Mouse (Mus musculus) thymus, postnatal 14 days (tissue): ENCODE data around the gene Flt3l.
A peak's percentile ranks its signal among the peaks of the same experiment; 100 is the strongest.
"Not testable (repeated sequence)": the region's sequence is repeated elsewhere in the genome, so short reads cannot be mapped to it uniquely, and the experiment has no call there.

Experiments
- DNase-seq: peaks from one replicate; pipeline ENCODE4 v3.0.0; 2021

Flt3l gene

DNA sequence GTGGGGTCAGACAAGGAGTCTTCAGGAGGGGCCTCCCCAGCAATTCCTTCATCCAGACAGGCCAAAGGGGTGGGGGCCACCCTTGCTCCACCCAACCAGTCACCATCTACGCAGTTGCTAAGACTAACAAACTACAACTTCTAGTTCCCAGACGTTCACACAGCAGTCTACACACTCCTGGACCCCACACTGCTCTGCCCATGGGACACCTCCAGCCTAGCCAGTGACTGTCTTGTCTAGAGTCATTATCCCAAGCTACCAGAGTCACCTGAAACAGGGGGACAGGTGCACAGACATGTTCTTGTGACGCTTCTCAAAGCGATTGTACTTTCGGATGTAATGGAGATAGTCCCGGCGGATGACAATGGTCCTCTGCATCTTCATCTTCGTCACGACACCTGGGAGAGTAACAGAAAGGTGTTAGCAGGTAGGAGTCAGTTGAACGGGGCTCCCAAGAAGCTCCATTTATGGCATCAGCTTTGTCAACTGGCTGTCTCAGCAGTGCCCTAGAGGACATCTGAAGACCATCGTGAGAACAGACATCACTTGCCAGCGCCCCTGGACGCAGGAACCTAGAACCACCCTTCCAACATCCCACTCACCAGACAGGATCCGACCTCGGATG is 13.6 kb downstream of the Flt3l start:
- no peak for DNase-seq

DNA sequence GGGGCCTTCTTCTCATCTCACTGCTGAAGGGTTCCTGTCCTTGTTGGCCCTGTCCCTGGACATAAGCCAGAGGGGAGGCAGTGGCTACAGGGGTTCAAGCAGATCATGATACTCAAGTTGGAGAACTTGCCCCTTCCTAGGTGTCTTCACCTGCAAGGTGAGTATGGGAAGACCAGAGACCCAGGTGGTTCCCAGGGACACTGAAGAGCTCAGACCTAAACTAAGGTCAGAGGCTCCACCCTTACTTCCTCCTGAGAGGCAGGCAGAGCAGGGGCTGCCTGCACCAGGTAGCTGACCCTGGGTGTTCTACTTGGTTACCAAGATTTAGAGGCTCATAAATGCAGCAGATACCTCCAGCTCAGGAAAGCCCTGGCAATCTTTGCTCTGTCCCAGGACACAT is 14.3 kb downstream of the Flt3l start:
- DNase-seq: no peak

DNA sequence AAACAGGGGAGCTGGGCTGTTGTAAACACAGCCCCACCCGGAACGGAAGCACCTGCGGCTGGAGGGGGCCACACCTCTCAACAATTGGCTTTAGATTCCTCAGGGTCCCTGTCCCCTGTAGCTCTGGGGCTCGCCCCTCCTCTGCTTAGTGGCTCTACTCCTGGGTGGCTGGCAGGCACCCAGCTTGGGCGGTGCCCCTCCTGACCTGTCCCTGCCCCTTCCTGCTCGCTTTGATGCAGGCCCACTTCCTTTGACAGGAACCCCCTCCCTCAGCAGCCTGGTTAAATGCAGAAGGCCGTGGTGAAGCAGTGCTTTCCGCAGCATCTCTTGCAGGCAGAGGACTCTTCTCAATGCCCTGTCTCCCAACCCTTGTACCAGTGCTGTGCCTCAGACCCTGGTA is 14.8 kb downstream of the Flt3l start:
- peak; percentile 87 for DNase-seq

DNA sequence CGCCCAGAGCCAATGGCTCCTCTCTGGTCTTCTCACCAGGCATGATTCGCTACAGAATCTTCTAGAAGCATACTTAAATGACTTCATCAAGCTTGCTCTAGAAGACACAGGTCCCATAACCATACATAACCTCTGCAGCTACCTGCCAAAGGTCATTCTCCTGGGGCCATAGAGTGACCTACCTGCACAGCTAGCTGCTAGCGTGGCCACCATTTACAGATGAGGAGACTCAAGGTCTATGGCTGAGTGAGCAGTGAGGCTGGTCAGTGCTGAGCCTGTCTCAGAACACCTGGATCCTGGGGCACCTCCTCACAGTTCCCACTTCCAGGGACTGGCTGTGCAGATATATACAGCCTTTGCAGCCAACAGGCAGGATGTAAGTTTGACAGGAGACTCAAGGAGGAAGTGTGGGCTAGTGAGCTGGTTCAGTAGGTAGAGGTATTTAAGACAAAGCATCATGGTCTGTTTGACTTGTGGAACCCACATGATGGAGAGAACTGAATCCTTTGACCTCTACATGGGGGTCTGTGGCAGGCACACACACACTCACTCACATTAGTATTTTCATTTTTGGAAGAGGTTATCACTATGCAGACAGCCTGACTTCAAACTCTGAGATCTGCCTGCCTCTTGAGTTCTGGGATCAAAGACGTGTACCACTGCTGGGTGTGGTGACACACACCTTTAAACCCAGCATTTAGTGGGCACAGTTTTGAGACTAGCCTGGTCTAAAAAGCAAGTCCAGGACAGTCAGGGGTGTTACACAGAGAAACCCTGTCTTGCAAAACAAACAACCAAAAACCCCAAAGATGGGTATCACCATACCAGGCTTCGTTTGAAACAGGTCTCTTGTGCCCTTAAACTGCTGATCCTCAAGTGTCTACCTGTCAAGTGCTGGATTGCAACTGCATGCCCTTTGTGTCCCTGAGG is 16.2 kb downstream of the Flt3l start:
- DNase-seq: peak; percentile 49

DNA sequence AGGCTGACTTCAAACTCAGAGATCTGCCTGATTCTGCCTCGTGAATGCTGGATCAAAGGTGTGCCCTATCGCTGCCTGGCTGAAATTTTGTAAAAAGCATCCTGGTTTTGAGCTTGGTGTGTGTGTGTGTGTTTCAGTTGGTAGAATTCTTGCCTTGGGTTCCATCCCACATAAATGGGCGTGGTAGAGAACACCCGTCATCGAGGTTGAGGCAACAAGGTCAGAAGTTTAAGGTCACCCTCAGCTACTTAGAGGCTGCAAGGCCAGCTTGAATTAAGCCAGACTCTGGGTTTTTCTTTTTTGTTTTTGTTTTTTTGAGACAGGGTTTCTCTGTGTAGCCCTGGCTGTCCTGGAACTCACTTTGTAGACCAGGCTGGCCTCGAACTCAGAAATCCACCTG is 17.9 kb downstream of the Flt3l start:
- DNase-seq: no peak

DNA sequence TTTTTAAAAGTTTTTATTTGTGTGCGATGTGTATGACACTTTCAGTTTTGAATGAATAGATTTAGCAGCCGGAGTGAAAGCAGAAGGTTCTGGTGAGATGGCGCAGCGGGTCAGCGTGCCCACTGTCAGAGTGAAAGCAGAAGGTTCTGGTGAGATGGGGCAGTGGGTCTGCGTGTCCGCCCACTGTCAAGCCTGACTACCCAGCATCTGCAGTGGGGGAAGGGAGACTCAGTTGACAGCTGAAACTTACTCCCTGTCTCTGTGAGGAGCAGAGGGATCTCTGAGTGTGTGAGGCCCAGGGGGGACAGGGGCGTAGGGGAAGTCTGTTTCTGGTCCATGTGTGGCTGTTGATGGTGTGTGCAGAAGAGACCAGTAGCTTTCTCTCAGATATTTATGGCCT is 18.7 kb downstream of the Flt3l start:
- DNase-seq: no peak

DNA sequence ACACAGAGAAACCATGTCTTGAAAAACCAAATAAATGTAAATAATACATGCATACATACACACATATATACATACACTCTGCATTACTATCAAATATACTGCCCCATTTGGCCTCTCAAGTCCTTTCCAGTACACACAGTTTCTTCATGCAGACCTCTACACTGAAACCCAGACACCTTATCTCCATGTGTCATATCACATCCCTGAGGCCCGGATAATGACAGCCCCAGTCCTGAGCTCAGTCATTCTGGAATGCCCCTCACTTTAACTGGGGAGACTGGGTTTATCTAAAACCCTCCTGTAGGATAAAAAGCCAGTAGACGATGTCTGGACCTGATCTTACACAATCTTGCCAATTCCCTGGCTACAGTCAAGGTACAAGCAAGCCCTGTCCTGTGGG is 22.8 kb downstream of the Flt3l start:
- no peak for DNase-seq

DNA sequence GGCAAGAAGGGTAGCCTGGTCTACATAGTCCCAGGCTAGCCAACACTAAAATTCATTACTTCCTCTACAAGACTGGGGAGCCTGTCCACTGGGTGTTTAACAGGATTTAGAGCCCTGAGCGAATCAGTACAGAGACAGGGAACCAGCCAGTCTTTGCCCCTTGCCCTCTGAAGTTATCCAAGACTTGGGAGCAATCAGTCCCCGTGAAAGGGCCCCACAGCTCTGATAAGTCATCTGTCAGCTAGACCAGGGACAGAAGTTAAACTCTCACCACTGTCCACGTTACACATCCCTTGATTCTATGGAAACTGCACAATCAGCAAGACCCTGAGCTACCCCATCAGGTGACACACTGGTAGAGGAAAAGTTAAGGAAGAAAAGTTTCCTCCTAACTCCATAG is 23.7 kb downstream of the Flt3l start:
- no peak for DNase-seq

DNA sequence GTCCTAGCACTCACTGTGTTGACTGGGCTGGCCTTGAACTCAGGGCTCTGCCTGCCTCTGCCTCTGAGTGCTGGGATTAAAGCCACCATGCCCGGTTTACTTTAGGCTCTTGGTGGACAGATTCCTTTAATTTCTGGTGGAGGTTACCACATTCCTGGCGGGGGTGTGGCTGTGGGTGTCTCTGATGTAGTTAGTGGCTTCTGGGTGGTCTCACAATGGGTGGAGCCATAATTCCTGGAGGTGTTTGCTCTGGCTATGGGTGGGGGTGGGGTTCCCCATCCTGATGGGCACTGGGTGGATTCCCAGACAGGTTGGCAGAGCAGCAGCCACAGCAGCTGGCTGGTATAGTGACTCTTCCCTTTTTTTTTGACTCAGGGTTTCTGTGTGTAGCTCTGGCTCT is 24.3 kb downstream of the Flt3l start:
- DNase-seq: no peak

DNA sequence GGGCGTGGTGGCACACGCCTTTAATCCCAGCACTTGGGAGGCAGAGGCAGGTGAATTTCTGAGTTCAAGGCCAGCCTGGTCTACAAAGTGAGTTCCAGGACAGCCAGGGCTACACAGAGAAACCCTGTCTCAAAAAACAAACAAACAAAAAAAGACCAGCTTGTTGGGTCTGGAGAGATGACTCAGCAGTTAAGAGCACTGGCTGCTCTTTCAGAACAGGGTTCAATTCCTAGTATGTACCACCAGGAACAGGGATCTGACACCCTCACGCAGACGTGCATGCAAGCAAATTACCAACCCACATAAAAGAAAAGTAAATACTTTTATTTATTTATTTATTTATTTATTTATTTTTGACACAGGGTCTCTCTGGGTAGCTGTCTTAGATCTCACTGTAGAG is 26.1 kb downstream of the Flt3l start:
- DNase-seq: not testable (repeated sequence)

DNA sequence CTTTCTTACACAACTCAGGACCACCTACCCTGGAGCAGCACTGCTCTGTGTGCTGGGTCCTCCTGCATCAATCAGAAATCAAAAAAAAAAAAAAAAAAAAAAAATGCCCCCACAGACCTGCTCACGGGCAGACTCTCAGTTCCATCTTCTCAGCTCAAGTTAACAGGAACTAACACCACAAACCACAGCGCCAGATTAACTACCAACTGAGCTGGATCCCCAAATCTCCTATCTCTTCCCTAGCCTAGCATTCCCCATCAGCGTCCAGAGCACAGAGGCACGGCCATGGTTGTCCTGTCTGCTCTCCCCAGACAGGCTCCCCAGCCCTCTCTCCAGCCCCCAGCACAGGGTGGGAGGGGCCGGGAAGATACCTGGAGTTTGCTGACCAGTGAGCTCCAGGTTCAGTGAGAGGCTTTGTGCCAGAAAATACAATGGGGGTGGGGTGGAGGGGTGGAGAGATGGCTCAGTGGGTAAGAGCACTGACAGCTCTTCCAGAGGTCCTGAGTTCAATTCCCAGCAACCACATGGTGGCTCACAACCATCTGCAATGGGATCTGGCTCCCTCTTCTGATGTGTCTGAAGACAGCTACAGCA is 29.1 kb downstream of the Flt3l start:
- no peak for DNase-seq

DNA sequence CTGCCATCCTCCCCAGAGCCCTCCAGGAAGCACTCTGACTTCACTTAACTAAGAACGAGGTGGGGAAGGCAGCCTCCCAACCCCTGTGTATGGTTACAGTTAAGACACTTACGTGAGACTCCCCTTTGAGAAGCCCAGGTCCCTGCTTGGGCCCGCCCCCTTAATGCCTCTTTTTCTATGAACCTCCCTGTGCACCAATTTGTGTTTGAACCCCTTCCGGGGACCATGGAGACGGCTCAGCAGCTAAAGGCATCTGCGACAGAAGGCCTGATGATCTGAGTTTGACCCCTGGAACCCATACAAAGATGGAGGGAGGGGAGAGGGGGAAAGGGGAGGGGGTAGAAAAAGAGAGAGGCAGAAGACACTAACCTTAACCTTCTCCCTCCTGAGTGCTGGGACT is 29.8 kb downstream of the Flt3l start:
- DNase-seq: no peak

DNA sequence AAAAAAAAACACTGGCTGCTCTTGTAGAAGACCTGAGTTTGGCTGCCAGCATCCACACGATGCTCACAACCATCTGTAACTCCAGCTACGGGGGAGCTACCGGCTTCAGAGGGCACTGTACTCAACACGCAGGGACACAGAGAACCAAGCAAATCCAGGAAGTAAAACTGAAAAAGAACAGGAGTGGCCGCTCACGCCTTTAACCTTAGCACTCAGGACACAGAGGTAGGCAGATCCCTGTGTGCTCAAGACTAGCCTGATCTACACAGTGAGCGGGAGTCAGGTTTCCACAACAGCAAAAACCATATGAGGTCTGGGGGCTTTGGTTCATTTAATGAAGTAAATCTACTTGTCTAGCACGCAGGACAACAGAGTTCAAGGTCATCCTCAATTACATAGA is 30.7 kb downstream of the Flt3l start:
- no peak for DNase-seq

DNA sequence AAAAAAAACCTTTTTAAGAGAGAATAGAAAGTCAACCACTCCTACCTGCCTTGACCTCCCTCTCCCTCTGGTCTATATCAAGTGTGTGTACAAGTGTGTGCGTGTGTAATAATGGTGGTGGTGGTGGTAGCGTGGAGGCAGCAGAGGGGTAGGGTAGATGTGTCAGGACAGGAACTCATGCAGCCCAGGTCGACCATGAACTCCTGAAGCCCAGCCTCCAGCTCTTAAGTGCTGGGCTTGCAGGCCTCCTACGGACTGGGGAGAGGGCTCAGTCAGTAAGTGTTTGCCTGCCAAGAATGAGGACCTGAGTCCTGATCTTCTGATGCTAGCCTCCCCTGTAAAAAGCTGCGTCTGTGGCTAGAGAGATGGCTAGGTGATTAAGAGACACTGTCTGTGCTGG is 31.3 kb downstream of the Flt3l start:
- DNase-seq: no peak

DNA sequence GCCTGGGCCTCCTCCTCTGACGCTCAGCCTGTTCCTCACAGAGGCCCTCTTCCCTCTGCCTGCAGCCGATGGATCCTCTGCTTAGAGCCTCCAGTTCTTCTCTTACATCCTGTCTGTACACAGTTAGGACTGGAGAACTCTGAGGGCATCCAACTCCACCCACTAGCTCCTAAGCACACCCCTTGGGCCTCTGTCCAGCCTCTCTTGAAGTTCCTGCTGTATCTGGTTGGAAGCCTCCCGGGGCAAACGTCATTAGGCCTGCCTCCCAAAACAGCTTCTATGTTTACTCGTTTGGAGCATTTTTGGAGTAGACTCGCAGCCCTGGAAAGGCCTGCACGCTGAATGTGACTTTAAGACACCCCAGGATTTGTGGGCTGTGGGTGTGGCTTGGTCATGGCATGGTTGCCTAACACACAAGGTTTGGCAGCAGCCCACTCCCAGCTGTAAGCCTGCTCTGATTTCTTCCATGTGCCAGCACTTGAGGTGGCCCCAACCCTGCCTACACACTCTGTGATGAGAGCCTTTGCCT is 32.5 kb downstream of the Flt3l start, which contains the start of gene Fcgrt:
TSS of gene Fcgrt (minus strand) at position 200 of the 529 bp plus-strand sequence.
- no peak for DNase-seq

DNA sequence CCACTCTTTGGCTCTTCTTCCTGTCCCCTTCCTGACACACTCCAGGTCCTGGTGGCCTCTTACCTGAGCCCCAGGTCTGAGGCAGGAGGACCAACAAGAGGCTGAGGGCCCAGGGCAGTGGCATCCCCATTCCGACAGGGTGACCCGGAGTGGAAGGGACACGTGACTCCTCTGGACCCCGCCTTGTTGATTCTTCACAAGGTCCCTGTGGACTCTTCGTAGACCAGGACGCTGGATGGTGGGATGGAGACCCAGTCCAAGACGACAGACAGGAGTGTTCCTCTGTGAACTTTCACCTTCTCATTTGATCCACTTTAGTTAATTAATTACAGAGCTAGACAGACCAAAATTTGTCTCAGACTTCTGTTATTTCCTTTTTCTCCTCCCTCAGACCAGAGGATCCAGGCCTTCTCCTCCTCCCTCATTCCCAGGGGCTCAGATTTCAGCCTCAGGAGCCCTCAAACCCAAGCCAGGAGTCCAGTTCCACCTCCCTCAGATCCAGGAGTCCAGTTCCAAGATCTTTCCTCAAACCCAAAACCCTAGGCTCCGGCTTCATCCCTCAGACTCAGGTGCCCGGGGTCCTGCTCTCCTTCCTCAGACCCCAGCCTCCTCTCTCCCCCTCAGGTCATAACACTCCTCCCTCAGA is 33.2 kb downstream of the Flt3l start:
- no peak for DNase-seq

DNA sequence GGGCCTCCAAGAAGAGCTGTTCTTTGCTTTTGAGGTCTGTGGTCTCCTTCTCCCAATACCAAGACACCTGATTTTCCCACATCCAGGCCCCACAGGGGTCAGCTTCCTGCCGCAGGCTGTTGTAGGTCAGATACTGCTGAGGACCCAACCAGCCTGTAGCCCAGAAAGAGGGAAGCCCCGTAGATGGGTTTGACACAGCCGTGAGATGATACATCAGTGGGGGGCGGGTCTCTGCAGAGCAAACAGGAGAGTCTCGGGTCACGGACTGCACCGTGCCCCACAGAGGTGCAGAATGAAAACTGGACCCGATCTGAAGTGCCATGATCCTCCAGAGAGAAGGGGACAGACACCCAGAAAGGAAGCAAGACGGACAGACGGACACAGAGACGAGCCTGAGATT is 33.8 kb downstream of the Flt3l start:
- DNase-seq: no peak

DNA sequence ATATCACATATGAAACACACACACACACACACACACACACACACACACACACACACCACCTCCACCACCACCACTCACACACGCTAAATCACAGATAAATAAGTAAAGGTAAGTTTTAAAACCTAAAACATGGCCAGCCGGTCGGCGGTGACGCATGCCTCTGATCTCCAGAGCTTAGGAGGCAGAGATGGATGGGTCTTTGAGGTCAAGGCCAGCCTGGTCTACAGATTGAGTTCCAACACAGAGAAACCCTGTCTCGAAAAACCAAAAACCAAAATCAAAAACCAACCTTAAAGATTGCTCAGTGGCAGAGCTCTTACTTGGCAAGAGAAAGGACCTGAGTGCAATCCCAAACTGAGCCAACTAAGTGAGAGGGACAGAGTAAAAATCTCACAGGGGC is 36.2 kb downstream of the Flt3l start:
- DNase-seq: no peak

DNA sequence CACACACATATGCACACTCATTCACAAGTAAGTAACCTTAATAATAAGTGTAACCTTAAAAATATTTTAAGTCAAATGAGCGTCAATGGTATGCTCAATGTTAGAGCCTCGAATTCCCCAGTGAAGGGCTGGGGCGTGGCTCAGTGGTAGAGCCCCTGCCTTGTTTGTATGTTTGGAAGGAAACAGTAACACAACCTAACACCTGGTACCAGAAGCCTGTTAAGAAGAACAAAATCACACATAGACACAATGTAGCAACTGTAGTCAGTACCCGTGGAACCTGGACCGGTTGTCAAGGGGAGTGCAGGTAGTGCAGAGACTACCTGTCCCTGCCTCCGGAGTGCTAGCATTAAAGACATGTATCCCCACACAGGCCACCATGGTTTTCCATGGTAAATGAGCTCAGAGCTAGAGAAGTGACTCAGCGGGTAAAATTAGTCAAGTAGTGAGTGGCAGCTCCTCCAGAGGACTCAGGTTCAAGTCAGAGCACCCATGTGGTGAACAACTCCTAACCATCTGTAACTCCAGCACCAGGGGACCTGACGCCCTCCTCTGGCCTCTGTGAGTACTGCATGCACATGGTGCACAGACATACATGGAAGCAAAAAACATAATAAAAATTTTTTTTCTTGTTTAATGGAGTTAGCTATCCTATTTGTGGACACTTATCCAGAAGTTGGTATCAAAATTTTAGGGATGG is 37.5 kb downstream of the Flt3l start:
- no peak for DNase-seq

DNA sequence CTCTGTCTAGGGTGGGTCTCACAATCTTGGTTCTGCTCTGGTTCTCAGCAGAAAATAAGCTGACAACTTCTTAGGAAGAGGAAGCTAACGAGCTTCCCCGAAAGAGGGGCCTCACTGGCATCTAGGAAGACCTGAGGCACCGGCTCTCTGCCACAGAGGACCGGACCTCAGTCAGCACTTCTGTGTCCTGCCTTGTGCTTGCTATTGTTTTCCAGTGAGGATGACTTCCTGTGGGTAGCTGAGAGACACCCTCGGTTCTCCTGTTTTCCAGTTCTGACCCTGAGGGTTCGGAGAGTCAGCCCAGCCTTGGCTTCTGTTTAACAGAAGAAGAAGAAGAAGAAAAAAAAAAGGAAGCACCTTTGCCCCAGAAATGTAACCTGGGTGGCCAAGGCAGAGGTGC is 38.8 kb downstream of the Flt3l start:
- no peak for DNase-seq

DNA sequence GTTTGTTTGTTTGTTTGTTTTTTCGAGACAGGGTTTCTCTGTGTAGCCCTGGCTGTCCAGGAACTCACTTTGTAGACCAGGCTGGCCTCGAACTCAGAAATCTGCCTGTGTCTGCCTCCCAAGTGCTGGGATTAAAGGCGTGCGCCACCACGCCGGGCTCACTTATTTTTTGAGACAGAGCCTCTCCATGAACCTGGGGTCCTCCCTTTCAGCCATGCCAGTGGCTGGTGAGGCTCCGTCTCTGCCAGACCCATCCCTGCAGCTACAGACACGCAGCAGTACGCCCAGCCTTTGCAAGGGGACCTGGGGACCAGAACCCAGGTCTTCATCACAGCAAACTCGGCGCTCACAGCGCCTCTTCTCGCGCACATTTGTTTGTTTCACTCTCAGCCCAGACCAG is 40.3 kb downstream of the Flt3l start:
- DNase-seq: not testable (repeated sequence)

DNA sequence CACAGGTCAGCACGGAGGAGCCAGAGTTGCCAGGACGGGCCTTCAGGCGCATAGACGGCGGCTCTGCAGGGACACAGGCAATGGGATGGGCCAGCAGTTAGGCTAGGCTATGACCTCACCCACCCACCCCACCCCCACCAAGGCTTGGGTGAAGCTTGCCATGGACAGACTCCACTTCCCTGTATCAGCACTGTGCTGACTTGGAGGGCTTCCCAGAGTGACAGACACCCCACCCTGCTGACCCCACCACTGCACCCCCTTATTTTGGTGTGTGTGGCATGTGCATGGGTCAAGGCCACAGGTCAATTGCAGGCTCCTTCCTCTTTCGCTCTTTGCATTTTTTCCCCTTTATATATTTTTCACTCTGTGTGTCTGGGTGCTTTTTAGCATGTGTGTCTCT is 40.9 kb downstream of the Flt3l start:
- no peak for DNase-seq

DNA sequence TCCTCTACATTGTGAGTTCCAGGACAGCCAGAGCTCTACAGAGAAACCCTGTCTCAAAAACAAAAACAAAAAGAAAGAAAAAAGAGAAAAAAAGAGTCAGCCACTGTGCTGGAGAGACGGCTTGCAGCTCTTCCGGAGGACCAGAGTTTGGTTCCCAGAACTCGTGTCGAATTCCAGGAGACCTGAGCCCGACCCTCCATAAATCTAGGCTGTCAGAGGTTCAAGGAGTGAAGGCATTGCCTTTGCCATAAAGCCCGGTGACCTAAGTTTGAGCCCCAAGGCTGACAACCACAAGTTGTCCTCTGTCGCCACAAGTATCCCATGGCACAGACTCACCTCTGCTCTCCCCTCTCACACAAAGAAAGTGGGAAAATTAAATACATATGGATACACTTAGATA is 42.1 kb downstream of the Flt3l start:
- no peak for DNase-seq
